Mouse (Mus musculus) cerebellum, adult 2 months (tissue): ENCODE measurements around the gene Eif5b.

ENCODE experiments used
- CTCF ChIP-seq: fragments of 200-500 bp; IDR thresholded peaks from 2 replicates; pipeline ENCODE4 v1.5.1; 2011; ENCODE audit warnings: low read depth, mild to moderate bottlenecking, control low read depth, low read length, moderate library complexity, borderline replicate concordance; ENCODE audit not compliant: insufficient read depth
- POLR2A ChIP-seq: fragments of 200-500 bp; IDR thresholded peaks from 2 replicates; pipeline ENCODE4 v1.6.1; 2011; ENCODE audit warnings: low read length, control low read depth, borderline replicate concordance; ENCODE audit not compliant: insufficient read depth

- TF ChIP-seq CTCF (no peak), POLR2A (no peak)
Measured at GRCm38 (mm10) chr1:38027301-38027700, 29.5 kb downstream of the Eif5b start.
